Mouse (Mus musculus) cerebellum, postnatal 10 days (tissue): ENCODE measurements at regions not wholly inside any gene's neighbourhood (a gene's known extent, or its start where the extent isn't known, plus 50 kb on each side); places are given as distances from the start of the nearest gene placed in this dataset.
A peak's percentile ranks its signal among the peaks of the same experiment; 100 is the strongest.

Experiments used
- DNase-seq, 2 experiments: peaks; one replicate each; pipeline ENCODE4 v3.0.0; 2021; ENCODE audit warnings: mixed read lengths in 2 of 2

DNA sequence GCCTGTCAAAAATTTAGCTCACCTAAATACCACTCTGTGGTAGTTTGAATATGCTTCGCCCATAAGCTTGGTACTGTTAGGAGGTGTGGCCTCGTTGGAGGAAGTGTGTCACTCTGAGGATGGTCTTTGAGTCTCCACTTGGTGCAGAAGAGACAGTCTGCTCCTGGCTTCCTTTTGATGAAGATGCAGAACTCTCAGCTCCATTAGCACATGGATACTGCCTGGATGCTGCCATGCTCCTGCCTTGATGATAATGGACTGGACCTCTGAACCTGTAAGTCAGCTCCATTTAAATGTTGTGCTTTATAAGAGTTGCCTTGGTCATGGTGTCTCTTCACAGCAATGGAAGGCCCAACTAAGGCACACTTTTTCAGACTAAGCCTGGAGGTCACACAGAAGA is 56.9 kb upstream of the Pik3r1 start:
- DNase-seq, result no peak

DNA sequence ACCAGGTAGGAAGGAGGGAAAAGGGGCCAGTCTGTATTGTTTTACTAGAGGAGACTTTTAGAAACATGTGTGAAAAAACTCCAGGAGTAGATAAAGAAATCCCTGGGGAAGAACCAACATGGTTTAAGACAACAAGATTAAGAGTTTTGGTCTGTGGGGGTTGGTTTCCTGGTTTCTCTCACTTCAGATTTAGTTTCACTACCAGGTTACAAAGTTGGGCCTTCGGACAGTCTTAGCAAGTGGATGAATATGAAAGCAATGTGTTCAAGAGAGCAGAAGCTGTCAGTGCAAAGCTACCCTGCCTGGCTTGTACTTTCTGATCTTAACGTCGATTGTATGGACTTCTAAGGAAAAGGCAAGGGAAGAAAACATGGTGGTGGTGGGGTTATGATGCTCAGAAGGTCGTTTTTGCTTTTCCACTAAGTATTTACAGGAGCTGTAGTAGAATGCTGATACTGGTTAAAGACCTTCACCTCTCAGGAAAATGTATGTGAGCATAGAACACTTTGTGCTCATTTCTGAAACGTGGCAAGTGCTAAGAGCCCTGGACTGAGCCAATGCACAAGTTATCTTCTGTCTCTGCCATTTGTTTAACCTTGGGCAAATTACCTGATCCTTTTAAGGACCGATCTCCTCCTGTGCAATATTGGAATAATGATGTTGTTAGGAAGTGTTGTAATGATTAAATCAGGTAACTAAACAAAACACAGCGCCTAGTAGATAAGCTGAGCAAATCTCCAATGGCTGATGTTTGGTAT is 64.0 kb upstream of the Pik3r1 start:
- no peak for DNase-seq

DNA sequence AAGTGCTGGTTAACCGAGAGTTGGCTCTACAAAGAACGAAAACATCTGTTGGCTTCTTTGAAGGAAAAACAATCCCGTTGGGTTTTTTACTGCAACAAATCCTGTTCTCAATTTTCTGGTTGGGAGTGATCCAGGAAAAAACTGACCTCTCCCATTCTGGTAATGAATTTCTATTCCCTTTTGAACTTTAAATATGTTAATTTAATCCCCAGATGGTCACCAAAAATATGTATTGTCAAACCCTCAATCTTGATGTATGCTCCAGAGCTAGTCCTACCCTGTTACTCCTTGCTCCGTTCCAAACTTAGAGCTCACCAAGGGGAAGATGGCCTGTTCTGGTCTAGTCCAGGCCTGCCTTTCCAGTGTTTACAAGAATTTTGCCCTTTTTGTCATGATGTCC is 66.5 kb upstream of the Pik3r1 start:
- no peak for DNase-seq

DNA sequence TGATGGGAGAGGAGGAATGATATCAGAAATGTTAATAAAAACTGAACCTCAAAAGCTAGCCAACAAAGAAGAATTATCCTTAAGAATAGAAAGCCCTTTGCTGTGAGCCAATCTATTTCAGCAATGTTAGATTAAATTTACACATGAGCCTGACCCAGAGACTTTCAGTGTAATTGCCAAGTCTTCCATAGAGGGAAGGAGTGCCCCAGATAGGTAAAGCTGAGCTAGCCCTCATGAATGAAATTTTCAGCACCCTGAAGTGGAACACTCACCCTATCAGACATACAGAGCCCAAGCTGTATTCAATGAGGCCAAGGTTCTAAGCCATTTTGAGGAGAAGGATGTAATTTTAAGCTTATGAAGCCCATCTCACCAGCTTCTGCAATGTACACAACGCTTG is 69.0 kb upstream of the Pik3r1 start:
- no peak for DNase-seq

DNA sequence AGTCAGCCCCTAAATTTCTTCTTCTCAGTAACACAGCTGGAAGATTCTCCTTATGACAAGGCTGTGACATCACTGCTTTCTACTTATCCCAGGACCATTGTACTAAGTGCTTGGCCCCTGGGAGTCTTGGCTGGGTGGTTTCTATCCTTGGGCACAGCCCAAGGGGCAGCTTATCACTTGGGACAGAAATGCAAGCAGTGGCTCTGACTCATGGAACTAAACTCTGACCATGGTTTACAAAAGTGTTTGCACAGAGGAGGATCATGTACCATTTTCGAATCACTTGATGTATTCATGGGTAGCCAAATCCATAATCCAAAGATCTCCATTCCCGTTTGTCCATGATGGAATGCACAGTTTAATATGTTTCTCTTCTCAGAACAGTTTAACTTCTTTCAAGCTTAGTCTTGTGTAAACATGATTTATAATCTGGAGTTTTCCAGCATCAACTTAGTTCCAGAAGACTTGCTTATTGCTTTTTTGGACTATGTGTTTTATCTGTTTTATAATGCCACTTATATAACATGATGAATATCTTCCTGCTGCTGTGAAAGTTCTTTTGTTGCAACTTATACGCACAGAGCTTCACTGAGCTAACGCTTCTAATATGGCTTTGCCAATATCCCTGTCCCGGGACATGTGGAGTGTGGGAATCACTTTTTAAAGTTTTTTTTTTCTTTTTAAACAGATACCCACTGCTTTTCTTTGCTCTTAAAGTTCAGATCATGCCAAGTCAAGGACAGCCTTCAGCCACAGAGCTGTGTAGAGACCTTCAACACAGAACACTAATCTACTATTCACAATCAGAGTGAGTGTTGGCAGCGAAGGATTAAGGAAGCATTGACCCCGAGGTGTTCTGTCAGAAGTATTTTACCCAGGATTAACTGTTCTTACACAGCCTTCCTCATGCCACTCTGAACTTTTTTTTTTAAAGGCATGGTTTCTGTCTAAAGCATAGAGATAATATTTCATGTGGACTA is 76.7 kb upstream of the Pik3r1 start:
- no peak for DNase-seq

DNA sequence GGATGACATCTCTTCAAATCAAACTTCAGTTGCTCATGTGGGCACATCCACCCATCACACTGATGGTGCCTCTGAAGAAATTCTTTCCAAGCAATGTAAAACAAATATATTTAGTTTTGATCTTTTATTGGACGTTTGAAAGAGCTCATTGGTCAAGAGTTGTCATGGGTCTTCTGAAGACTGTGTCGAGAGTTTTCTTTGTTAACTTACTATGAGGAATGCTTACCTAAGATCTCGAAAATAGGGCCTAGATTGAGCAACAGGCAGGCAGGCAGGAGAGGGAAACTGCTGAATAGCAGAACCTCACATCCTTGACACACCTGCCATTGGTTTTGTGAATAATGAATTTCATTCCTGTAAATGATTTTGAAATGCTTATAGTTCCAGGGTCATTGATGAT is 78.0 kb upstream of the Pik3r1 start:
- DNase-seq, result no peak

DNA sequence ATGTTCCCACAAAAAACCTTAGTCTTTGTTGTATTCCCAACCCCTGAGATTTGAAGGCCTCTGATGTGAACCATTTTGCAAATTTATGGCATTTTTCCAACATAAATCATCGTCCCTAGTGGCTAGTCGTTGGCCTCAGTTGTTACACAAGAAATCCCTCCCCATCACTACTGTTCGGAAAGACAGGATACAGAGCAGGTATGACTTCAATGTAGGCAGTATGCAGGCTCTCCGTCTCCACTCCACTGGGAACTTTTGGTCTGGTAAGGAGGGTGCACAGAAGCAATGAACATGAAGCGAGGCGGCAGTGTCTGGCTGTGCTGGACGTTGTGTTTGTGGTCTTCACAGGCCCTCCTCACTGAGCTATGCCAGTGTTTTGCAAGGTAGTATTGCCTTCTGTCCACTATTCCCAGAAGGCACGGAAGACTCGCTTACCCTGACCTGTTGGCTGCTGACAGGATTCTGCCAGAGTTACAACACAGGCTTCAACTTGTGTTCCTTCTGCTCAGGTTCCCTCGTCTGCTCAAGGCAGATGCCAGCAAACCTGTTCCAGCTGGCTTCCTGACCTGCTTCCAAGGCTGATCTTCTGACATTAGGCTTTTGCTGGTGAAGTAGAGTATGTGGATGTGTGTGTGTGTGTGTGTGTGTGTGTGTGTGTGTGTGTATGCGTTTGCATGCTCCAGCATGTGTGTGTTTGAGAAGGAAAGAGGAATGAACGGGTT is 80.0 kb upstream of the Pik3r1 start:
- peak; percentile 78 to 82 for DNase-seq

DNA sequence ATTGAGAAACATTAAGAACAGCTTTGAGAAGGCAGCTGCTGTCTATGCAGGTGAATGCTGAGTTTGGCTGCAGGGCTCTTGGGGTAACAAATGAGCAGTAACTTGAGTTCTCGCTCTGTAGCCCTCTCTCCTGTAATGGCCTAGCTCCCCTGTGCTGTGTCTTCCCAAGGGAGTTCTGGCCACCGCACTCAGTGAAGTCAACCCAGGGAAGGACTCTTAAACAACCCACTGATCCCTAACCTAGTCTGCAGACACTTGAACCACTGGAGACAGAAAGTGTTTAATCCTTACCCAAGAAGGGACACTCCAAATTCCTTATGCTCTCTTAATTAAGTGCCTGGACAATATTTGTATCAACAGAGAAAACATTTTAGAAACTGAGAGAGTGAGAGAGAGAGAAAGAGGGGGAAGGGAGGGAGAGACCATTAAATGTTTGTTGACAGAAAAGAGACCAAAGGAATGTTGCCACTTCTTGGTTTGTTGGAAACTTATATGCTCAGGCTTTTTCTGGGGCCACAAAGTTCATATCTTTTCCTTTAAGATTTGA is 80.7 kb upstream of the Pik3r1 start:
- DNase-seq, result no peak

DNA sequence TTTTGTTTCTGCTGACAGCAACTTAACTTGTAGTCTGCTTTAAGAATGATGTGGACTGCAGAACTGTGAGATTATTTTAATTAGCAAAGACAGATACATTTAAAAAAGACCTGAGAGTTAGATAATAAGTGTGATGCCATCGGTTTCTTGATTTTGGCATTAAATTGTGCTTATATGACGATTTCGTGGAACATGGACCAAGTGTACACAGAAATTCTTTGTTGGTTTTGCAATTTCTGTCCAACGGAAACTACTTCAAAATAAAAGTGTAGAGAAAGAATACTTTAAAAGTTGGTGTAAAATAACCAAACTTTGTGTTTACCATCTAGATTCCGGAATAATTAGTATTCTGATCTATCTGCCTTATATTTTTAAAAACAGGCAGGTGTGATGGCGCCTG is 81.4 kb upstream of the Pik3r1 start:
- DNase-seq, result no peak

DNA sequence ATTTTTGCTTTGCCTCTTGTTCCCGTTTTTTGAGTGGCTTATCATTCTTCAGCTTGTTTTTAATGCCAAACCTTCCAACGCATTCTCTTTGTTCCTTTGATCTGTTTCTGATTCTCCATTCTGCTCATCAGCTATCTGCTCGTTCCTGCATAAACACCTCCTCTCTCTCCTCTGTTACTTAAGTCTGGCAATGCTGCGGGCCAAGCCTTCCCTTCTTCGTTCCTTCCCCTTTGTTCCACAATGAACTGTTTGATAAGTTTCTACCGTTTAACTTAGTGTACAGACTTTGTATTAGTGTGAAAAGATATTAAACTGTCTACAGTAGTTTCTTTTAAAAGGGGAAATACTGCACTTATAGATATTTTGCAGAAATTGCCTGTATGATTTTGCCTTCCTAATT is 83.3 kb upstream of the Pik3r1 start:
- no peak for DNase-seq

DNA sequence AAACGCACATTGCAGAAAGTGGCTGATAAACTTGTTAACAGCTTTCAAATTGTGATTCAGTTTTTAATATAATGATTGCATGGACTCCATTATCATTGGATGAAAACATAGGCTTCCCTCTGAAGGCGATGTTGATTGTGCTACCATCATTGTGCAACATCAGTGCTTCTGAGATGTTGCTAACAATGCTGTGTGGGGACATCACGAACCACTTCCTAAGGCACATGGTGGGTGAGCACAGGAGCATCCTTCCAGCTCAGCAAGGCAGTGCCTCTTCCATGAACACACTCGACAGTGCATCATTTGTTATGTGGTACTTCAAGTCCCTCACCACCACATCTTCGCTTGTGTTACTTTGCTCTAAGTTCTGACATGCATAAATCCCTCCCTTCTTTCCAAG is 84.9 kb upstream of the Pik3r1 start:
- DNase-seq, result no peak

DNA sequence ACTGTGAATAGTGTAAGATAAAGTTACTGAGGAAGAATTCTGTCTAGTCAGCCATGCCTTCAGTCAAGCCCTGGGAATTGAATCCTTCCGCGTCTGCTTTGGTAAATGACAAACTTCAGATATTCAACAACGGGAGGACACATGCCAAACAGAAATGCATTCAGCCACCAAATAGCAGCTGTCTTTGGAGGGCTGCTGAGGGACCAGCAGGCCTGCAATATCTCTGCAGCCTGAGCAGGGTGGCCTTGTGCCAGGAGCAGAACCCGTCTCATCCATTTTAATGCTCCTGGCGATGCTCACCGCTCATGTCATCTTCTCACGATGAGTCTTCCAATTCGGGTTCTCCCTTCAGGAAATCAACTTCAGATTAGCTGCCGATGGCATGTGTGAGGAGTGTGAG is 87.1 kb upstream of the Pik3r1 start:
- peak; percentile 92 to 94 for DNase-seq

DNA sequence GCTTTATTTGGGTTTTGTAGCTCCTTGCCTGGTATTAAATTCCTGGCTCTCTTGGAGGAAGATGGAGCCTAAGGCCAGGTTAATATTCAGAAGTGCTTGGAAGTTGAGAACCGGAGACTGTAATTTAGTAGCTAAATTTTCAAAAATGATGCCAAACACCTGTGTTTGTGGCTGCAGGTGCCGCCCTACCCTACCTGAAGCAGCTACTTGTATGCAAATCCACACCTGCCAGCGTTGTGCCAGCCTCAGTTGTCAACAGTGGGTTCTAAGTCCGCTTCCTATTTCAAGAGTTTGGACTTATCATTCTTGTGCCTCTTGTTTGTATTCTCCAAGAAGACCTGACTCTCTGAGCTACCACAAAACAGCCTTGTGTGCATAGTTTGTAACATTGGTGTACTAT is 92.7 kb upstream of the Pik3r1 start:
- no peak for DNase-seq

DNA sequence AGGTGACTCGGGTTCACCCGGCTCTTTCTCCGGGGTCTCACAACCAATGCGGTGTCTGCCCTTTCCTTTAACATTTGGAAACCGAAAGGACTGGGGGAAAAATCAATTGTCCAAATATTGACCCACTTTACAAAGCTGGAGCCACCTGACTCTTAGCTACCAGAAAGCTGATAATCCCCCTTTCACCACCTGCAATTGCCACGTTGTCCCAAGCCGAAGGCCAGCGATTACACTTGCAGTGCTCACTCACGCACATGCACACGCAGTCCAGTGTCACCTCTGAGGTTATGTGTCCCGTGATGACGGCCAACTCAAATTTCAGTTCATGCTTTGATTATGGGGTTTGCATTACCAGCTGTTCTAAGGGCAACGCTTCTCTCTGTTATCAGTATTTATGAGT is 94.0 kb upstream of the Pik3r1 start:
- DNase-seq, result no peak

DNA sequence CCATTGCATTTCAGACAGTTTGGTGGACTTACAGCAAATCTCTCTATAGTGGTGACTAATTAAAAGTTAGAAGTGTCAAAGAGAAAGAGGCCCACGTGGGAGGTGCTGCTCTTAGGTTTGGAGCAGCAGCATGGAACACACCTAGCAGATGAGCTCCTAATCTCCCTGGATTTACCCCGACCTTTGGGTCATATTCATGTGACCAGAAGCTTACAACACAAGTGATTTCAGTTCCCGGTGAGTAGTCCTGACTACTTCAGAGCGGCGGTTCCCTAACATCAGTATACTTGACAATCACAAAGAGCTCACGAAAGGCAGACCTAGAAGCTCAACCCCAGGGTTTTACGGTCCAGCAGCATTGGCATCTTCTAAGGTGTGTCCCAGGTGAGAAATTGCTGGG is 95.0 kb upstream of the Pik3r1 start:
- no peak for DNase-seq

DNA sequence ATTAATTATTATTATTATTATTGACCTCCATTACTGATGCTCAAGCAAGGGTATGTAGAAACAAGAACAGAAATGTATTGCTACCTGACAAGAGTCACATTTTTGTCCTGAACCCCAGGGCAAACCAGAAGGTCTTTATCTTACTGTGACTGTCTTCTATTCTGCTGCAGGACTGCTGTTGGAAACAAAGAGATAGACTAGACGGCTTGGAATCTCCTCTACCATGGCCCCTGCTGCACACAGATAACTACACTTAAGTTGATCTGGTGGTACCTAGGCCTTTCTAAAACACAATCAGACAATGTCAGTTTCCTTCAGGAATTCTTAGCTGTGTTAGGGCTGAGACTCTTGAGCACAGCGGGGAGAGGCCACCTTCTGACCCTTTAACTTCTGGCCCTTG is 95.6 kb upstream of the Pik3r1 start:
- no peak for DNase-seq

DNA sequence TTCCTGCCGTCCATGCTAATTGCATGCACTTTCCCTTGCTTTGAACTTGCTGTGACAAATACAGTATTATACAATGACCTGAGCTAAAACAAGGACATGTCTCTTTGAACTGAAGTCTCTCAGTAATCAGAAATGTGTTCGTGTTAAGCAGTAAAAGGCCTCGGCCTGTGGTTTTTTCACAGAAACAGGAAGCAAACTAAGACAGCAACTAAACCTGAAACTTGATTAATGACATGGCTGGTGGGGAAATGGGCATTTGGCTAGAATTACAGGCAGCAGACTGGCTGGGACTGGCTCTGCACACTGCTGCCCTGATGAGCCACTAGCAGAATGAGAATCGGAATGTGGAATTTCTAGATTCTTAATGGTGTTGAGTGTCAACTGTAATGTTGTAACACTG is 98.8 kb upstream of the Pik3r1 start:
- DNase-seq, result no peak

DNA sequence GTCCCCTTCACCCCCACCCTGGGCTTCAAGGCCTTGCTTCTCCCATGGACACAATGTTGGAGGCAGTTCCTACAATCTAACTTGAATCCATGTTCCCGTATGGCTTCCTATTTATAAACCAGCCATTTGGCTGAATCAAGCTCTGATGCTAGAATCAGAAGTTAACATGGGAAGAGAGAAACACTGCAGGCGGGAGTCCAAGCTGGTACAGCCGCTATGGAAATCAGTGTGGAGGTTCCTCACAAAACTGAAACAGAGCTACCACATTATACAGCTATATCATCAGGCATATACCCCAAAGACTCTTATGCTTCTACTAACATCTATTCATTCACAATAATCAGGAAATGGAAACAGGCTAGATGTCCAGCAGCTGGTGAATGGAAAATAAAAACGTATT is 106.7 kb upstream of the Pik3r1 start:
- DNase-seq, result no peak

DNA sequence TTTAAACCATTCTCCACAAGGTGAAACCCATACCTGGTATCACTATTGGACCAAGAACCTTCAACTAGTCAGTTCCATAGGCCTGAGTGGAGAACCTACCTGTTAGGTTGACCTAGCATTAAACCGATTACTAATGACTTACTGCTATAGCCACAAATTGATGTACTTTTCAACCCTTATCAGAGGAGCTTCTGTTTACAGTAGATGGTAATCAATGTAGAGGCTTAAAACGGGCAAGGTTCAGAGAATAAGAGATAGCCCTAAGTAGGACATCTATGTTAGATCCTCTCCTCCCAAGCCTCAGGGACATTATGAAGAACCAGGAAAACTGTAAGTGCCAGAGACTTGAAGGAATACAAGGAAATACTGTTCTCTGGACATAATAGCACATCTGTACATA is 108.1 kb upstream of the Pik3r1 start:
- DNase-seq, result no peak

DNA sequence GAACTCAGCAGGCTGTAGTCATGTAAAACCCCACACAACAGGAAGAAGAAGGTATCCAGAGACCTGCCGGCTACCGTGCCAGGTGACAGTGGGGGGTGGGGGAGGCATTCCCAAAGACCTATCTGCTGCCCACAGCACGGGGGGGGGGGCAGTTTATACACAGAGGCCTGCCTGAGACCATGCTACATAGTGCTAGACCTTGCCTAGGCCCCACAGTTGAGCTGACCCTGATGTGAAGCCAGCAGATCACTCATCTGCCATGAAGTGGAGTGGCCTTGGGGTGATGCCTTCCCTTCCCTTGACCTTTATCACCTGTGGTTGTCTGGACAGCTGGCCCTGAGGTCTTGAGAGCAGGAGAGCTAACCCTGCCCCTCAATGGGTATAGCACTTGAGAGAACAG is 108.6 kb upstream of the Pik3r1 start:
- peak in 1 of 2 experiments; percentile 5 for DNase-seq

DNA sequence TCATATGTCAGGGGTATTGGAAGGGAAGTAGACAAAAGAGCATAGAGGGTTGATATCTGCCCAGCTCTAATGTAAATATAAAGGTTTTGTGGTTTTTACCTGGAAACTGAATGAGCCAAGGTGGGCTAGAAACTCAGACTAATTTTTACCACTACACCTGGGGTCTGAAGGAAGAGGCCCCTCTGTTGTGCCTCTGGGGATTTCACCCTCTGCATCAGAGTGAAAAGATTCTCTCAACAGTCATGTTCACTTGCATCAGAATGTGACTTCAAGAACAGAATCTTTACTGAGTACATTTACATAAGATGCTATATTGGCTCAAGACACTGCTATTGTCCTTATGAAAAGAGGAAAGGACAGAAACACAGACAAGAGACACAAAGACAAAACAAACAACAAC is 110.2 kb upstream of the Pik3r1 start:
- DNase-seq, result no peak

DNA sequence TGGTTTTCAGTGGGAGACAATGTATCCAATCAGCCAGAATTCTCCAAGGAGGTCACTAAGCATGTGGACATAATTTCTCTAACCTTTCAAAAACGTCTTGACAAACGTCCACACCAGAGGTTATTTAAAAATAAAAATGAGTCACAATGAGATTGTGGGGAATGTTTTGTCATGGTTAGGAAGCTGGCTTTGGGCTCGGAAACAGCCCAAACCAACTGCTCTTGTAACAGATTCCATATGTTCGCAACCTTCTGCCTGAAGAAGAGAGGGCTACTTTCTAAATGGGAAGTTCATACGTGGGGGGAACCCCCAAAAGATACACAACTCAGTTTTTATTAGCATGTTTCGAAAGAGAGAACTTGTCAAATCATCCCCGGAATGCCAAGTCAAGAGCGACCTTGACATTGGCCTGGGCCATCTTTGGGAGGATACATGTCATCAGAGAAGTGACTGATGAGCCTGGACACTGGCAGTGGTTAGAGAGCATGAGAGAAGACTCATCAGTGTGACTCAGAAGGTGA is 111.6 kb upstream of the Pik3r1 start:
- no peak for DNase-seq

DNA sequence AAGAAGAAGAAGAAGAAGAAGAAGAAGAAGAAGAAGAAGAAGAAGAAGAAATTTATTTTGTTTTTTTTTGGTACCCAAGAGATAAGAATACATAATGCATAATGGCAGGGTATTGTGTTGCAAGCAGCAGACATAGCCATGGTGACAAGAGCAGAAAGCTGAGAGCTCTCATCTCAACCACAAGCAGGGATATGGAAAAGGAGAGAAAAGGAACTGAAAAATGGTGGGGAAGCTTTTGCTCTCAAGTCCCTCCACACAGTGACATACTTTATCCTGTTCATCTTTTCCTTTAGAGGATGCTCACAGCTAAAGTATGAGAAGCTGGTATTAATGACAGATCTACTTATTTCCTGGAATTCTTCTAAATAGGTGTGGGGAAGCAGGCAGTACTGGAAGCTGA is 115.2 kb upstream of the Pik3r1 start:
- no peak for DNase-seq
